9 mouse cellular contexts compared by ENCODE assay signal in the genomic region with DNA sequence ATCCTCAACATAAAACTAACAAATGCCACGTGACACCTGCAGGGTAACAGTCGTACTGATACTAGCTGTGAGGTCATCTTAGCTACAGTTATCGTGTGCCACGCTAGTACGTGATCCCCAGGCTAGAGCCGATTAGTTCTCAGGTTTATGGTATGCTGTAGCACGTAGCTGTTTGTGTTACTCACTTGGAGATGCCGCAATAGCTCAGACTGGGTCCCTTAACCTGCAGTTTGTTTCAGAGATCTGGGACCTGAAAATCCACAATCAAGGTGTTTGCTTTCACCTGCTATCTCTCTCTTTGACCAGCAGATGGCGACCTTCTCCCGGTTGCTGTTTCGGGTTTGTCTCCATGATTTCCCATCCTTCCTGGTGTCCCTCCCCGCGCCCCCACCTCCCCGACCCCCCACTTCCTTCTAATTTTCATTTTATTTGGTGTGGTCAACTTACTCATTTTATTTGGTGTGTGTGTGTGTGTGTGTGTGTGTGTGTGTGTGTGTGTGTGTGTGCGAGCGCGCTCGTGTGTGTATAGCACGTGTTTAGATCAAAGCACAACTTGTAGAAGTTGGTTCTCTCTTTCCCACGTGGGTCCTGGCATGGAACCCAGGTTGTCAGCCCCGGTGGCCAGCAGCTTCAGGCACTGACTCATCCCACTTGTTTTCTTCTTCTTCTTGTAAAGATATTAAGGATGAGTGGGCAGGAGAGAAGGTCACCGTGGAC. TPM values are rescaled to one million over a fixed set of nuclear protein-coding genes. Genes with fewer than 3 reads are reported as not detected.
DNase-seq lines count a peak whose midpoint lies in the region; ATAC-seq lines count a peak whose summit lies in the region.
"Had no signal": no experiment of that assay in that cellular context is flagged by ENCODE, and none has a peak within 500 bp of the region (broad histone marks: within the 10 kb centered on the region; RNA-seq: fewer than 3 reads in every experiment).

No protein-coding gene starts in this region.

- peak; percentile 58 for ATAC-seq in hindbrain, embryonic 13.5 days (ENCODE audit: low FRiP score)
- no peak for ATAC-seq in erythroid progenitor cell, adult 5-6 weeks (replicated peaks; ENCODE audit: low FRiP score, poor library complexity, severe bottlenecking)

- no peak overlapping the region for H3K4me3 ChIP-seq in hindbrain, embryonic 13.5 days
- H3K4me3 ChIP-seq: limb, embryonic 15.5 days had no signal

- H3K27me3 ChIP-seq in hindbrain, embryonic 13.5 days = no peaks in the 10 kb centered on the region
- H3K27me3 ChIP-seq: limb, embryonic 15.5 days had no signal

- H3K9me3 ChIP-seq in hindbrain, embryonic 13.5 days = no peaks in the 10 kb centered on the region
- H3K9me3 ChIP-seq: limb, embryonic 15.5 days had no signal

- no peak overlapping the region for H3K27ac ChIP-seq in hindbrain, embryonic 13.5 days
- H3K27ac ChIP-seq: limb, embryonic 15.5 days had no signal

- H3K36me3 ChIP-seq in hindbrain, embryonic 13.5 days = no peaks in the 10 kb centered on the region
- H3K36me3 ChIP-seq: limb, embryonic 15.5 days had no signal

- H3K9ac ChIP-seq in hindbrain, embryonic 13.5 days = no peak overlapping the region
- H3K9ac ChIP-seq: limb, embryonic 15.5 days had no signal

- H3K4me2 ChIP-seq in hindbrain, embryonic 13.5 days = no peak overlapping the region
- H3K4me2 ChIP-seq: limb, embryonic 15.5 days had no signal

- no peaks in the 10 kb centered on the region for H3K4me1 ChIP-seq in hindbrain, embryonic 13.5 days (replicated peaks)
- H3K4me1 ChIP-seq: limb, embryonic 15.5 days had no signal

- WGBS in hindbrain, embryonic 13.5 days = 49% methylated on average over 22 of the region's 22 CpGs

- DNase-seq in gastrocnemius, adult 18-20 months (ENCODE audit: low spot score) = peak; percentile 14
- DNase-seq in gastrocnemius, postnatal 25 days = no peak
- DNase-seq in thymus, postnatal 0 days (ENCODE audit: low spot score) = peak; percentile 58
- no peak for DNase-seq in thymus, postnatal 25 days
- peak; percentile 64 for DNase-seq in embryo, embryonic 10 days (ENCODE audit: low spot score)
- peak; percentile 47 for DNase-seq in mesoderm, embryonic 11.5 days (ENCODE audit: low read depth, low spot score)

RNA-seq across cellular contexts. Expression of gene Emb, which starts 5.4 kb away (rescaled TPM):
- 10 to 100 TPM; 10.3 to 12.0 TPM for total RNA-seq in gastrocnemius, adult 18-20 months (2021)
- total RNA-seq in gastrocnemius, postnatal 25 days (2021) = 10 to 100 TPM; 10.1 to 10.5 TPM
- polyA plus RNA-seq in thymus, postnatal 0 days (2015; fragmentation: Nextera tagmentation; extraction: Ambion mirVana) = 136 and 155 TPM in 2 replicates
- 12.1 and 14.4 TPM in 2 replicates for polyA plus RNA-seq in hindbrain, embryonic 13.5 days (2015; fragmentation: Nextera tagmentation; extraction: Ambion mirVana)
- total RNA-seq in erythroid progenitor cell, adult 5-6 weeks (2015; ENCODE audit: low replicate concordance) = 35.7 and 45.3 TPM in 2 replicates
- total RNA-seq in erythroid progenitor cell, adult 5-6 weeks (2017; ENCODE audit: low replicate concordance) = 30.4 and 32.5 TPM in 2 replicates

RNA-seq across cellular contexts. Expression of gene Gm17509, which starts 18.0 kb away (rescaled TPM):
- not detected for total RNA-seq in gastrocnemius, adult 18-20 months (2021)
- not detected for total RNA-seq in gastrocnemius, postnatal 25 days (2021)
- 0.74 and 0.90 TPM in 2 replicates for polyA plus RNA-seq in thymus, postnatal 0 days (2015; fragmentation: Nextera tagmentation; extraction: Ambion mirVana)
- polyA plus RNA-seq in hindbrain, embryonic 13.5 days (2015; fragmentation: Nextera tagmentation; extraction: Ambion mirVana) = 0.56 and 0.57 TPM in 2 replicates
- 0.84 TPM in 1 of 2 replicates, not detected in the other for total RNA-seq in erythroid progenitor cell, adult 5-6 weeks (2015; ENCODE audit: low replicate concordance)
- total RNA-seq in erythroid progenitor cell, adult 5-6 weeks (2017; ENCODE audit: low replicate concordance) = 0.68 TPM in 1 of 2 replicates, not detected in the other

Comparison
In these comparisons a context has a peak if more than half of its experiments do, and no peak if none do; other contexts are left out.
1. DNase-seq: peak in gastrocnemius, adult 18-20 months (single experiment), thymus, postnatal 0 days (single experiment), embryo, embryonic 10 days (single experiment) and mesoderm, embryonic 11.5 days (single experiment); none in gastrocnemius, postnatal 25 days (single experiment) and thymus, postnatal 25 days (single experiment).